Mouse (Mus musculus) cerebellum, adult 18-20 months (tissue): ENCODE results near the gene Epn3.

ENCODE experiments used
- DNase-seq, 2 experiments: peaks; one replicate each; pipeline ENCODE4 v3.0.0; 2021

Gene Epn3

DNA sequence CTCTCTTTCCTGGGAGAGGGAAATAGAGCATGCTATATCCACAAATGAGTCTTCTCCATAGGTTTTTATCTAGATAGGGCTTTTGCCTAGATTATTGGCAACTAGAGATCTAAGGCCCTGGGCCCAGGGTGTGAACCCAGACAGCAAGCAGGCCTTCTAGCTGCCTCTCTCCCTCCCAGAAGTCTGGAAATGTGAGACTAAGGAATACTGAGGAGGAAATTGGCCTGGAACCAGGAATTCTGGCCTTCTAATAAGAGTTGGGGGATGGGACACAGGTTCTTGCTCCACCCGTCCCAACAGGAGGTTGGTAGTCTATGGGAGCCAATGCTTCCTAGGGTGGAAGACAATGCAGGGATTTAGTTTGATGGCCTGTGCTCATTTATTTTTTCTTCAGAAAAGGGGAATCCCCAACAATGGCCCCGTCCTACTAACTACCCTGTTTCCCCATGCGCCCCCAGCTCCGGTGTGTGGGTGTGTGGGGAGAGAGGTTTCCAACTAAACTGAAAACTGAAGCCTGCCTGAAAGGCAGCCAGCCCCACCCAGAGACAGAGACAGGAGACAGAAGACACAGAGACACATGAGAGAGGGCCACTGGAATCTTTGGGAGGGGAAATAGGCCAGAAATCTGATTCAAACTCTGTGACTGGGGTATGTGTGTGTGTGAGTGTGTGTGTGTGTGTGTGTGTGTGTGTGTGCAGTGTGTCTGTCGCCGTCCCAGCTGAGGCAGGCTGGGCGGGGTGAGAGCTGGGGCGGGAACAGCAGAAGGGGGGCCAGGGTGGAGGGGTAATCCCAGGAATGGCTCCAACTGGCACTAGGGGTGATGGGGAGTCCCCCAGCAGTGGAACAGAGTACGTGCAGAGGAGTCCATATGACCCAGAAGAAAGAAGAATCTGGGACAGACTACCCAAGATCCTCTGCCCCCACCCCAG, 30.4 kb downstream of the Epn3 start:
- DNase-seq = no peak

DNA sequence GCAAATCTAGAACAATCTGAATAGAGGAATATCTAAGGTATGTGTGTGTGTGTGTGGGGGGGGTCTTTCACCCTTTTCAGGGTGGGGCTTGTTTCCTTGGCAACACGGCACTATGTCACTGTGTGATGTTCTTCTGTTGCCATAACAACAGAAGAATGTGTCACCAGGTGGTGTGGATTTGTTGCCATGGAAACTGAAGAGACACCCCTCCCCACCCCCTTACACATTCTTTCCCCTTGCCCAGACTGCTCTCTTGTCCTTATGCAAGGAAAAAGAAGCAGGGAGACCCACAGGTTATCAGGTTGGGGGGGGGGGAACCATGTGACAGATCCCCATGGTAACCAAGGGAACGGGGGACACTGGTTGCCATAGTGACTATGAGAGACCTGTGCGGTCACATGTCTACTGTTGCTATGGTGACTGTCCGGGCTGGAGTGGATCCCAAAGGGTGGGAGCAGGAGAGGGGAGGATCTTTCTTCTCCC, 31.2 kb downstream of the Epn3 start:
- peak; percentile 44 to 48 for DNase-seq

DNA sequence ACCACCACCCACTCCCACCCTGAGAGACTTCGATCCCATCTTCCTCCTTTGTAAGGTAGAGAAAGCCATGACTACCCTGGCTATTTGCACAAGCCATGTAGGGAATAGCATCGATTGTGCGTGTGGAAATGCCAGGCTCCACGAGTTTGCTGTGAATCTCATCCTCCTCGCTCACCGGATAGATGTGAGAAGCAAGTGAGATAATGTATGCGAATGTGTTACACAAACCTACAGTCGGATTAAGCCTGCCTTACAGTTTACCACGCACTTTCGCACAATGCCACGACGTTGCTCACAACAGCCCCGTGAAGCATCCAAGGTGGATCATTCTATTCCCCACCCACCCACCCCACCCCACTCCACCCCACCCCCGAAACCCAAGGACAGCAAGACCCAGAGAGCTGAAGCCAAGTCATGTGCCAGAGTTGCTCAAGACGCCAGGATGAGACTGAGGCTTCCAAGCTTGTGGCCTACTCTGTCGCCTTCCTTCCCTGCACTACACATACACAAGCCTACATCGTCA, 33.4 kb downstream of the Epn3 start:
- no peak for DNase-seq

DNA sequence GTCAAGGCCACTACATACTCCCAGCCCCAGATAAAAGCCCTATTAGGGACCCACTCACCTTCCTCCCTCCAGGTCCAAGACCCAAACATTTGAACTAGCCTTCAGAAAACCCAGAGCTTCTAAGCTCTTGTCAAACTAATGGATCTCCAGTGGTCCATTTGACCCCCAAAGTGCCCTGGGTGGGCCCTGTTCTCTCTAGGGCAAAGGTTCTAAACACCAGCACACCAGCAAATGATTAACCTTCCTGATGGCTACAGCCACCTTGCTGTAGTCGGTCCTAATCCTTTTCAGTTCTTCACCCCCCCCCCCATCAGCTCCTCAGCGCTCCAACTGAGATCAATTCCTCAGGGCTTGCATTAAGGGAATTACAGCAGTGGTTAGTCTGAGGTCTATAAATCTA, 35.6 kb downstream of the Epn3 start:
- no peak for DNase-seq

DNA sequence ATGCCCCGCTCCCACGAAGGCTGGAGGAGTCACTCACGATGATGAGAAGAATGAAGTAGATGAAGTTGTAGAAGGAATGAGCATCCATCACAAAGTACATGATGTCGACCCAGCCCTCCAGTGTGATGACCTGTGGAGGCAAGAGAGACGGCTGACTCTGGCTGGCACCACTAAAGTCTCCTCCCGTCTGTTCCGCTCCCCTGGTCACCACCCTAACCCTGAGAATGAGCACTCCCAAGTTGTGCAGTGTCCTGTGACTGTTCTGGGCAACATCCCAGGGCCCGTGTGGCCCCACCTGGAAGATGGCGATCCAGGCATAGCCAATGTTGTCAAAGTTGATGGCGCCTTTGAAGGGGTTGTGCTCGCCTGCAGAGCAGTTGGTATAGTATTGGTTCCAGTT, 37.9 kb downstream of the Epn3 start:
- no peak for DNase-seq

DNA sequence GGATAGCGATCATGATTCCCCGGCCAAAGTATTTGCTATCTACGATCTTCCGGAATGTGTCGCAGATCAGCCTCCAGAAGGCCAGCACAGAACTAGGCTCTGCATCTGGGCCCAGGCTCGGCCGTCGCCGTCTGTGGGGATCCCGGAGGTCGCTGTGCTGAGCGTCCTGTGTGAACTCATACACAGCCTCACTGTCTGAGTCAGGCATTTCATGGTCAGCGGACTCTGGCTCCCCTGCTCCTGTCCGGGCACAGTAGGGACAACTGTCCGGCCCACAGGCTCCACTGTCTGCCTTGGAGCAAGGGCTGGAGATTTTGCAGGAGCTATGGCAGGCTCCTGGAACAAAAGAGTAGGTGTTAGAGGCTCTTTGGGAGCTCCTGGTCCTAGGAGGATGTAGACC, 42.8 kb downstream of the Epn3 start:
- no peak for DNase-seq

DNA sequence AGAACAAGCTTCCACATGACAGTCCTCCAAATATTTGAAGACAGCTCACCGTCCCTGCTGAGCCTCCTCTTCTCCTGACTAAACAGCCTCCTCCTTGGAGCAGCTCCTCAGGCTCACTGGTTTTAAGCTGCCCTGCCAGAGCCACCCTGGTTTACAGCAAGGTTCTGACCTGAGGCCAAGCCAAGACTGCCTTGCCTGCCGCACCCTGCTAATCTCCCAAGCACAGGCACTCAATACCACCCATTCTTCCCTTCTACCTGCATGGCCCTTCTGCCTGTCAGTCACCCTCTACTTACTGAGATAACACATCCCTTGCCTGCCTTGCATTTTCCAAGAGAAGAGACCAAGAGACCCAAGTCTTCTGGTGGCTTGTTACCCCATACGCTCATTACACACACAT, 43.4 kb downstream of the Epn3 start:
- no peak for DNase-seq

DNA sequence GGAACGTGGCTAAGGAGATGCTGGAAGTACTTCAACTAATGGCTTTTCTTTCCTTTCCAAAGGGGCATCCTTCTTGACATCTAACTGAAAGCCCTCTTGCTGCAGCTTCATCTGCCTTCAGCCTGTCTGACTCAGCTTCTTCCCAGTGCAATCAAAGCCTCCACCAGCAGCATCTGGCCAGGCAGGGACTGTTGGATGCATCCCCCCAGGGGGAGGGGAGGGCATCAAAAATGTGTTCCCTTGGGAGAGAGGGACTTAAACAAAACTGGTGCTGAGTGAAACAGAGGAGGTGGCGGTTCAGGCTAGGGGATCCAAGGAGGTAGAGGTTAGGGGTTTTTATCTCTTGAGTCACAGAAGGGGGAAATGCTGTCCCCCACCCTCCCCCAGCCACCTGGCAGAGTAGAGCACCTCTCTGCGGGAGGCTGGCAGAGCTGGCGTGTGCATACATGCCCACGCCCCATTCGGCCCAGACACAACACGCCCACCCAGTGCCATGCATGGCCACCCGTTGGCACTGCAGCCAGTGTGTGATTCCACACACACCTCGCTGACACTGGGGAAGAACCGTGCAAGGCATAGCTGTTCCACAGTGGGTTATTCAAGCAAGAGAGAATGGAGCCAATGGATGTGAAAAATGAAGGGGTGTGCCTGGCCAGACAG, 44.5 kb downstream of the Epn3 start:
- peak in 1 of 2 experiments; percentile 25 for DNase-seq

DNA sequence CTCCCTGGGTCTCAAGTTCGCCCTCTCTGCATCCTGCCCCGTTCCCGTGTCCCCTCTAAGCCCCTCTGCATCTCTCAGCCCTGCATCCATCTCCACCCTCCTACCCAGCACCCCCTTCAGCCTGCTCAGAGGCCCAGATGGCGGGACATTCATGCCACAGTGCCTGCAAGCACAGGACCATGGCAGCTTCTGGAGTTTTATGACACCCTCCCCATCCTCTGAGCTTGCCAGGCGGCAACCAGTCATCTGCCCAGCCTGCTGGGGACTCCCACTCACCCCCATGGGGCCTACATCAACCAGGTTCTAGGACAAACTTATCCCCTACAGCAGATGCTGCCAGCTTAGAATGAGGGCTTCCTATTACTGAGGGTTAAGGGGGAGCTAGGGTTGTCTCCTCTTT, 45.0 kb downstream of the Epn3 start:
- no peak for DNase-seq

DNA sequence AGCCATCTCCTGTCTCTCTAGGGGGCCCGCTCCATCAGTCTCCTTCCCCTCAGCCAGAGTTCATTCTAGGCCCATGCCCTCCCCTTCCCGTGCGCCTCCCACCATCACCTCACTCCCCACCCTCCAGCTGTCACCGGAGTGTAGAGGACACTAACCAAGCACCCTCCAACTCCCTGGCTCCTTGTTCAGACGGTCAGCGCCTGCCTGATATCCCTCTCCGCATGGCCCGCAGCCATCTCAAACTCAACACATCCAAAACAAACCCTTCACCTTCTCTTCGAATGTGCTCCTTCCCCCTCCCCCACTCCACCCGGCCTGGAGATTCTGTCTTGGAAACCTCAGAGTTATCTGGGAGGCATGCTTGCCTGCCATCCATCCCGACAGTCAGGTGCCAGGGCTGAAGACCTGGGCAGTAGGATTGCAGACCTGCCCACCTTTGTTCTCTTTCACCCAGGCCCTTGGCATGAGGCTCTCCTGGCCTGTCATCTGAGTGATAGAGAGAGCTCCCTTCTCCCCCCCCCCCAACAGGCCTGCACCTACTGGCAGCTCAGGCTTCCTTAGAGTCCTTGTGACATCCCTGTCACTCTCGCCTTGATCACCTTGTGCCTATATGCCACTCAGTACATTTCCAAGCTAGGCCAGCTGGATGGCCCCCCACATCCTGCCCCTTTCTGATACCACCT, 48.5 kb downstream of the Epn3 start:
- DNase-seq = no peak

DNA sequence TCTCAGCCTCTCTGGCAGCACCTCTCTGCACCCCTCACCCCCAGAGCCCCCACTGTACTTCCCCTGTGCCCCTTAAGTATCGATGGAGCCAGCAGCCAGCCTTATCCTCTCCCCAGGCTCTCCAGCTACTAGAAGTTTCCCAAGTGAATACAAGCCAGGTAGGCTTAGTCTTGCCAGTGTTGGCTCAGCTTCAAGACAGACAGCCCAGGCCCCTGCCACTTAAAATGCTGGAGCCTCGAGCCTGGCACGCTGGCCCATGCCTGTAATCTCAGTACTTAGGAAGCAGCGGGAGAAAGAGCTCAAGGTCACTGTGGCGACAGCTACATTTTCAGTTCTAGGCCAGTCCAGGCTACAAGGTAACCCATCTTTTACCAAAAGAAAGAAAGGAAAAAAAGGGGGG, 49.9 kb downstream of the Epn3 start:
- DNase-seq = no peak

DNA sequence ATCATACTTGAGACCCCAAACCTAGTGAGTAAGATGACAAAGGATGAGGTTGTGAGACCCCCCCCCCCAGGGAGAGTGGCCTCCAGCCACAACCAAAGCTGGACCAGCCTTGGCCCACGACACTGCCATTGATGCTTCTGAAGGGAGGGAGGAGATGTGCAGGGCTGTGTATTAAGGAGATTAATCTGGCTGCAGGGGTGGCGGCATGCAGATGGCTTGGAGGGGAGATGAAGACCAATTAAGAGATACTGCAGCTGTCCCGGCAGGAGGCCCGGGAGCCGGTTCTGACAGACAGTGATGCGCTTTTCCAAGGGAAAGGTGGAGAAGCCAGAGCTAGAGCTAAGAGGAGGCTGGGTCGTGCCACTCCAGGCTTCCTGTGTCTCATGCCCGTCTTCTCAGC, 50.5 kb downstream of the Epn3 start:
- no peak for DNase-seq

DNA sequence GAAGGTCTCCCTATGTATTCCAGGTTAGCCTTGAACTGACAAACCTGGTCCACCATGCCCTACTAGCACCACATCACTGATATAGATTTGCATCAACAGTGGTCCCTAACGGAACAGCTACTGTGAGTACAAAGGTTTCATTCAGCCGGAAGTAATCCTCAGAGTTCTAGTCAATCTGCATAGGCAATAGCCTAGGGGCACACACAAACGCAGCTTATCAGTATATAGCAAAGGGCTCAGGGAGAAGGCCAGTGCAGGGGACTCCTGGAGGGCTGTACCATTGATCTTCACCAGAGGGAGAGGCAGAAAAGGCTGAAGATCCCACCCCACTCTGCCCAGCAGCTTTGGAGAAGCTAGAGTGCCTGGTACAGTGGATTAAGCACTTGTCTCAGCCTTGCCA, 52.8 kb downstream of the Epn3 start:
- DNase-seq = no peak

DNA sequence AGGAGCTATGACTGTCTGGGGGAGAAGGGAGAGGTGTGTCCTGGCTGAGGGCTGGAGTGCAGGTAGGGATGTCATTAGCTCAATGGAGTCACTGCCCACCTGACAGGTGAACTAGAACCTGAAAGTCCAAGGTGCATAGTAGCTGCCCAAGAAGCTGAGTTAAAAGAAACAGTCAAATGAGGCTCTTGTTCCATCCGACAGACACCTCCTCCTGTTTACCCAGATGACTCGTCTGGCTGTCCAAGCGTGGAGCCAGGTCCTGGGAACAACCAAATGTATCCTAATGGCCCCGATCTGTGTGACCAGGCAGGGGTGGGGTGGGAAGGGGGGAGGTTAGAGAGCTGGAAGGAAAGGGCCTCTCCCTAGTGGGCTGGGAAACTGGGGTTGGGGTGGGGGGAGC, 54.5 kb downstream of the Epn3 start:
- DNase-seq = no peak

DNA sequence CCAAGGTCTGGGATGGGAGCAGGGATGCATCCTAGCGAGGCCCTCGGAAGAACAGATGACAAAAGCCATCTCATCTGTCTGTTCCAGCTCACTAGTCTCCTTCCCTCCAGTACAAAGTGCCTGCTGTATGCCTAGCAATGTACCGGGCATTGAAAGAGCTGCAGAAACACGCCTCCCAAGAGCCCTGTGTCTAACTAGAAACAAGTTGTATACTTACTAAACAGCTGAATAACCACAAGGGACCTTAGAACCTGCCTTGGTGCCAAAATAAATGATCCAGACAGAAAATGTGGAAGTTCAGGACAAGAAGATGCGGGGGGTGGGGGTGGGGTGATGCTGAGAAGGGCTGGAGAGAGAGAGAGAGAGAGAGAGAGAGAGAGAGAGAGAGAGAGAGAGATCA, 54.9 kb downstream of the Epn3 start:
- DNase-seq = no peak

DNA sequence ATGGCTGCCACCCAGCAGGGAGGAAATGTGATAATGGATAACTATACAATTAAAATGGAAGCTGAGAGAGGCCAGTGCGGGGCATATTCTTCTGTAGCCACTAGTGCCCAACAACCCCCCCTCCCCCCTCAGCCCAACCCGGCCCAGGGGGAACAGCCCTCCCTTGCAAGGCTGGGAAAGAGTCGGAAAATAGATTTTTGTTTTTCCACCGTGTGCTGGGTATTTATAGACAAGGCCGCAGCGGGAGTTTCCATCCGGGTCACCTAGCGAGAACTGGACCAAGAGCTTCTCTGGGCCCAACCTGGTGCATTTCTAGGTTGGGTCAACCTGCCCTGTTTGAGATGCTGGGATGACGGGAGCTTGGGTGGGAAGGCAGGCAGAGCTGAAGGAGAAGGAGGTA, 58.0 kb downstream of the Epn3 start:
- no peak for DNase-seq

DNA sequence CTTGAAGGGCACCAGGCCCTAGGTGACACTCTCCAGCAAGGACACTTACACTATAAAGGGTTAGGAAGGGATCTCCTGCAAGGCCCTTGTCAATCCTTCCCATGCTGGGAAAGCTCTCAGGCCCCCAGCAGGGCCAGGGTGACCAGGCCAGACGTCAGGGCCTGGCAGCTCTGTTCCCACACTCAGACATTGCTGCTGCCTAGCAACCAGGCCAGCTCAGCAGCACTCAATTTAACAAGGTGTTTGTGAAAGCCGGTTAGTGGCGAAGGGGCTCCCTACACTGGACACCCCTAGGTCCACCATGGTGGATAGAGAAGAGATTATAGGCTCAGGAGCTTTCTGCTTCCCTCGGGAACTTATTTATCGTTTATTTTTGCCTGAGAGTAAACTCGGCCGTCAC, 58.7 kb downstream of the Epn3 start:
- no peak for DNase-seq

DNA sequence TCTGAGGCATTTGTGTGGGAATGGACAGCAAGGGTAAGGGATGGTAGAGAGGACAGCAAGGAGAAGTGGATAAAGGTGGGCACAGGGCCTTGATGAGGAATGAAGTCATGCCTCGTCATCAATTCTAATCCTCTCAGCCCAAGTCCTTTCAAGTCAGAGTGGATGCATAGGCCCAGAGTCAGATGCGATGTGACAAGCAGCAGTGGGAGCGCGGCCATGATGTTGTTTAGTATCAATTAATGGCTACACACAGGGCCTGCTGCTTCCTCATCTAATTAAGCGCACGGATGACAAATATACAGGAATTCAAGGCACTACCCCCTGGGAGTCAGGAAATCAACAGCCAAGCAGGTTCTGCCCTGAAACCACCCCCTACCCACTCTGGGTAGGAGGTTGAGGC, 59.4 kb downstream of the Epn3 start:
- no peak for DNase-seq
